Mouse (Mus musculus): ENCODE data around the gene Gm17728.

GRCm38 (mm10) chr17:9397493-9397892 lies 24.4 kb upstream of the Gm17728 start:
- TF ChIP-seq CTCF (IDR thresholded peaks at IDR 0.05; ENCODE audit: low read depth, low read length) = no peak
- no peak for TF ChIP-seq POLR2A (IDR thresholded peaks at IDR 0.05; ENCODE audit: insufficient read depth, low read length)
- TF ChIP-seq EP300 (IDR thresholded peaks at IDR 0.05; ENCODE audit: insufficient read depth, low read depth, low read length) = no peak
